Mouse (Mus musculus): ENCODE results near the gene Topbp1.

Gene Topbp1

DNA sequence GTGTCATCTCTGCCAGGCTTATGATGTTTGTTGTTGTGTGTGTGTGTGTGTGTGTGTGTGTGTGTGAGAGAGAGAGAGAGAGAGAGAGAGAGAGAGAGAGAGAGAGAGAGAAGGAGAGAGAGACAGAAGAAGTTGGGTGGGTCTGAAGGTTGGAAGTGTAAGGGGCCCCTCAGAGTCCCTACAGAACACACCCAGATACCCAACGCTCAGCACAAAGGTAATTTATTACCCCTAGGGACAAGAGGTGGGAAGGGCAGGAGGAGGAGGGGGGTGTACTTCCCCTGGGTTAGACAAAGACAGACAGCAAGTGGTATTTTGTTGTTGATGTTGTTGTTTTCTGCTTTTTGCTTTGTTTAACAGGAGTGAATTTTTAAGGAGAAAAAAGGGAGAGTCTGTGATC lies 80.6 kb downstream of the Topbp1 start:
- no peak for DNase-seq (ENCODE audit: low read depth, low spot score)

DNA sequence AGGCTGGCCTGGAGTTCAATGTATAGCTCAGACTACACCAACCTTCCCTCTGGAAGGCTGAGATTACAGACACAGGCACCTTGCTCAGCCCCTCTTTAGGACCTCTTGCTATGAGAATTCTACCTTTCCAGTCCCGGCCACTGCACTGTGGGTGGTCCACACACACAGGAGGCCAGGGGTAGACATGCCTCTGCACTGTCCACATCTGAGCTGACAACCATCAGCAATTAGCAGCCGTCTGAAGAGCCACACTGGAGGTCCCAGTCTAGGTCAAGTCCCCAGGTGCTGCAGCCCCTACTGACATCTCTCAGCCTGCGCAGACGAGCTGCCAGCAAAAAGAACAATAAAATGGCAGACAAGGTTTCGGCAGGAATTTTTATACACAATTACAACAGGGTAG lies 81.6 kb downstream of the Topbp1 start:
- no peak for DNase-seq (ENCODE audit: low read depth, low spot score)

DNA sequence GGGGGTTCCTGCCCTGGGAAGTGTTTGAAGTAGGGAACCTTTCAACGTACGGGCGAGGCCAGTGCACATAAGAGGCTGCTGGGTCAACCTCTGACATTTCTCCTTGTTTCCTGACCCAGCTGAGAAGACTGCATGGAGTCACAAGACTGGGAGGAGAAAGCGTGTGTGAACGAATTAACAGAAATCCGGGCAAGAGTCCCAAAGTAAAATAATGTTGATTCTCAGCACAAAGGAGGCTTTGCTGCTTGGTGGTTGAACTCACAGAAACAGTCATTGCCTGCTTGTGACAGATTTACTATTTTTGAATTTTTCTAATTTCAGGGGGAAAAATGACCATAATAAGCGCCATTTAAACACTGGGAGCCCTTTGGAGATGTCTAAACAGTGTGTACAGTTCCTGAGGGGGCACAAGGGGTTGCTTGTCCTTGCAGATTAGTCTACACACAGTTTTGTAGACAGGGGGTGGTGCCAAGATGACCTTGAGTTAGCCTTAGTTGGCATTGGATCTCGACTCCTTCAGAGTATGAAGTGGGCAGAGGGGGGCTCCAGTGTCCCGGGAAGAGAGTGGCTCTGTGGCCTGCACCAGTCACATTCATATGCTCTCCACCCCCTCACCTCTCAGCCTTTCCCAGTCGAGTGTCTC lies 82.1 kb downstream of the Topbp1 start:
- DNase-seq (ENCODE audit: low read depth, low spot score): no peak

DNA sequence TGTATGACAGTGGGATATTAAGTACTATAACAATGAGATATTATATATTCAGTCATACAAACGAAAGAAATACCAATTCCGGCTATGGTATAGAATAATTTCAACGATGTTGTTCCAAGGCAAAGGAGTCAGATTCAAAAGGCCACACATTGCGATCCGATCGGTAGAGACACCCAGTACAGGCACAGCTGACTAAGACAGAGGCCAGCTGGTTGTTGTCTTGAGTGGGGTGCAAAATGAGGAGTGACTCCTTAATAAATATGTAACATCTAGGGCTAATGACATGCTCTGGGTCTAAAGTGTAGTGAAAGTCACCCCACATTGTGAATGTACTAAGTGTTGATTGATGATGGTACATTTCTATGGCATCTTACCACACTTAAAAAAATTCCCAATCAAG lies 84.2 kb downstream of the Topbp1 start:
- DNase-seq (ENCODE audit: low read depth, low spot score): no peak

DNA sequence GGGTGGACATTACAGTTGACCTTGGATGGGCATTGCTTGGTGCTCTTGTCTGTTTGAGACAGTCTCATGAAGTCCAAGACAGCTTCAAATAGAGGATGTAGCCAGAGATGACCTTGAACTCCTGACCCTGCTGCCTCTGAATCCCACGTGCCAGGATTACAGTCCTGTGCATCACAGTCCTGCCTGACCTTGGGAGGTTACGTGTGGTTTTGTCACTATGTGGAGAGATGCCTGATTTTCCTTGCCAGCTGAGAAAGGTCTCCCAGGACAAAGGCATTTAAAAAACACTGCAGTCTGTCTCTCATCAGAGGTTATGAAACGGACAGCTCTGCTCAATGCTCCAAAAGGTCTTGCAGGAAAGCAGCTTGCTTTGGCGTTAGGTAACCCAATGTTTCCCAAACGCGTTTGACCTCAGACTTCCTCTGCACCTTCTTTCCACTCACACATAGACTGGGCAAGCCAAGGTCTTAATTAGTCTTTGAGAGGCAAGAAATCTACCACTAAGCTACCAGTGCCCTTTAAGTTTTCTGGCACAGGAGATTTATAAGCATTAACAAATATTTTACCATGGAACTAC lies 86.9 kb downstream of the Topbp1 start:
- DNase-seq (ENCODE audit: low read depth, low spot score): peak; percentile 27

DNA sequence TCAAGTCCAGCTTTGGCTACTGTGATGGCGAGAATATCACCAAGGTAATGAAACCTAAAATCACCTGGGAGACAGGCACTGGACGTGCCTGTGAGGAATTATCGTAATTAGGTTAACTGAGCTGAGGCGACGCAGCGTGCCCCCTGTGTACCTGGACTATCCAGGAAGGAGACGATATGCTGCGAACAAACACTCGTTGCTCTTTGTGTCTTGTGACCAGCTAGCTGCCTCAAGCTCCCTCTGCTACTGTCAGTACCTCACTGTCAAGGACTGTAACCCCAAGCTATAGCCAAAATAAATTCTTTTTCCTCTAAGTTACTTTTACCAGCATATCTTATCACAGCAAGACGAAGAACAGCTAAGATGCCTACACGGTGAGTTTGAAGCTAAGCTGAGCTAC lies 88.2 kb downstream of the Topbp1 start:
- DNase-seq (ENCODE audit: low read depth, low spot score): no peak

DNA sequence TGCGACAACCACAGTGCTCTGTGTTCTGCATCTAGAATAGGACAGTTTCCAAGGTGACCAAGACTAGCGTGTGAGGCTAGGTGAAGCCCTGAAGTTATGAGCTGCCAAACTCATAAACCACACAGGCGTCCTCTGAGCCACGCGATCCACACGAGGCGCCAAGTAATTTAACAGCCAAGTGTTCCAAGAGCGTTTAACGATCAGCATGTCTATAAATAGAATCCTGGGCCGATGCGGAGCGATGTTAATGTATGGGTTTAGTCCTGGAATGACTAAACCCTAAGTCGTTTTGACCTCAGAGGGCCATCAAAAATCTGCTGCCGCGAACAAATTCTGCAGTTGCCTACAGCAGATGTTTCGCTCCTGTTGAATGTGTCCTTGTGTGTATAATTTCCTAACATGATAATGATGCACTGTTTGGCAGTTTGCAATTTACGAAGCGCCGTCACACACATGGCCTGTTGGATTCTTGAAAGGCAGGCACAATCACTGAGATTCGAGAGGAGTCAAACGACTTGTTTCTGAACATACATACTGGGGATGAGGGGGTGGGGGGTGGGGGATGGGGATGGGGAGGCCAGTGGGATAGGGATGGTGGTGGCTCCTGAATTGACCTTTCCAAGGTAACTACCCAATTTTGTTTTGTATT lies 93.6 kb downstream of the Topbp1 start:
- no peak for DNase-seq (ENCODE audit: low read depth, low spot score)
